Mouse (Mus musculus): ENCODE measurements around the gene Zranb1. TPM values are rescaled to one million over a fixed set of nuclear protein-coding genes. Genes with fewer than 3 reads are reported as not detected.

Zranb1 gene
- polyA plus RNA-seq, 1 experiment, result 29.9 TPM

- H3K9ac ChIP-seq (ENCODE audit: low read depth, poor library complexity, severe bottlenecking), result no peak overlapping the region
- no peaks in the 10 kb centered on the region for H3K9me3 ChIP-seq (replicated peaks; ENCODE audit: control insufficient read depth, insufficient read depth, low read length, poor library complexity, severe bottlenecking)
- H3K27me3 ChIP-seq (ENCODE audit: control insufficient read depth, insufficient read depth, low read length, poor library complexity, severe bottlenecking), result no peaks in the 10 kb centered on the region
- TF ChIP-seq EP300 (IDR thresholded peaks at IDR 0.05; ENCODE audit: insufficient read depth, low read depth, low read length) (no peak), CTCF (IDR thresholded peaks at IDR 0.05; ENCODE audit: low read depth, low read length) (no peak), POLR2A (IDR thresholded peaks at IDR 0.05; ENCODE audit: insufficient read depth, low read length) (no peak)
- peaks cover 30% of the 10 kb centered on the region for H3K36me3 ChIP-seq (ENCODE audit: control insufficient read depth, insufficient read depth, low read length, poor library complexity, severe bottlenecking)
- H3K4me3 ChIP-seq (ENCODE audit: low read depth, low read length), result no peak overlapping the region
- peaks cover 14% of the 10 kb centered on the region for H3K4me1 ChIP-seq (ENCODE audit: control insufficient read depth, insufficient read depth, low read length)
- no peak overlapping the region for H3K27ac ChIP-seq (ENCODE audit: insufficient read depth, low read length)
Observed at GRCm38 (mm10) chr7:133024694-133025093, 93.8 kb downstream of the Zranb1 start.

- Histone ChIP-seq H3K36me3 (ENCODE audit: control insufficient read depth, insufficient read depth, low read length, poor library complexity, severe bottlenecking) (peaks cover 43% of the 10 kb centered on the region), H3K9ac (ENCODE audit: low read depth, poor library complexity, severe bottlenecking) (no peak overlapping the region), H3K27me3 (ENCODE audit: control insufficient read depth, insufficient read depth, low read length, poor library complexity, severe bottlenecking) (no peaks in the 10 kb centered on the region), H3K27ac (ENCODE audit: insufficient read depth, low read length) (no peak overlapping the region), H3K9me3 (replicated peaks; ENCODE audit: control insufficient read depth, insufficient read depth, low read length, poor library complexity, severe bottlenecking) (no peaks in the 10 kb centered on the region), H3K4me3 (ENCODE audit: low read depth, low read length) (no peak overlapping the region), H3K4me1 (ENCODE audit: control insufficient read depth, insufficient read depth, low read length) (peaks cover 8% of the 10 kb centered on the region)
- TF ChIP-seq EP300 (IDR thresholded peaks at IDR 0.05; ENCODE audit: insufficient read depth, low read depth, low read length) (no peak), POLR2A (IDR thresholded peaks at IDR 0.05; ENCODE audit: insufficient read depth, low read length) (no peak), CTCF (IDR thresholded peaks at IDR 0.05; ENCODE audit: low read depth, low read length) (no peak)
Observed at GRCm38 (mm10) chr7:133027930-133028329, 97.0 kb downstream of the Zranb1 start.

- H3K36me3 ChIP-seq (ENCODE audit: control insufficient read depth, insufficient read depth, low read length, poor library complexity, severe bottlenecking), result peaks cover 36% of the 10 kb centered on the region
- no peak overlapping the region for H3K9ac ChIP-seq (ENCODE audit: low read depth, poor library complexity, severe bottlenecking)
- no peak overlapping the region for H3K4me3 ChIP-seq (ENCODE audit: low read depth, low read length)
- H3K27ac ChIP-seq (ENCODE audit: insufficient read depth, low read length), result no peak overlapping the region
- H3K9me3 ChIP-seq (replicated peaks; ENCODE audit: control insufficient read depth, insufficient read depth, low read length, poor library complexity, severe bottlenecking), result no peaks in the 10 kb centered on the region
- TF ChIP-seq EP300 (IDR thresholded peaks at IDR 0.05; ENCODE audit: insufficient read depth, low read depth, low read length) (no peak), POLR2A (IDR thresholded peaks at IDR 0.05; ENCODE audit: insufficient read depth, low read length) (no peak), CTCF (IDR thresholded peaks at IDR 0.05; ENCODE audit: low read depth, low read length) (no peak)
- peaks cover 8% of the 10 kb centered on the region for H3K4me1 ChIP-seq (ENCODE audit: control insufficient read depth, insufficient read depth, low read length)
- H3K27me3 ChIP-seq (ENCODE audit: control insufficient read depth, insufficient read depth, low read length, poor library complexity, severe bottlenecking), result no peaks in the 10 kb centered on the region
Observed at GRCm38 (mm10) chr7:133029004-133029403, 98.1 kb downstream of the Zranb1 start.

DNA sequence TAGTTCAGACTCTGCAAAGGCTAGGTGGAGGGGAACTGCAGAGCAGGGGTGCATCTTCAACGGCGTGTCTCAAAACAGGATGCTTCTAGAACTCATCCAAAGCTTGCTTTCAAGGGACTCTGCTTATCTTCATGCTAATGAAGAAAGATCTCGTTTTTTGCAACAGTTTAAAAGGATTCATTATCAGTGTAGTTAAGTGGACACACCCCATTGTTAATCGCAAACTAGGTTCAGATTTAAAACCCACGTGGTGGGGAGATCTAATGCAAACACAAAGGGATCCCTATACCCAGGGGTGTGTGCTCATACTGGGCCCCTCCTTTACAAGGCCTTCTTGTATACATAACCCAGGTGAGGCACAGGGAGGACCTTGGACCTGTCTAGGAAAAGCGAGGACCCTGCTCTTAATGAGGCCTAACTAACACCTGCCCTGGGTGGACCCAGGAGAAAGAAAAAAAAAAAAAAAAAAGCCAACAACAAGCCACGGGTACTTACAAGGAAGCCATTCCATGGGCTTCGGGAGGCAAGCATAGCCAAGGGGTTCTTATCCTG, 98.6 kb downstream of the Zranb1 start:
- Histone ChIP-seq H3K36me3 (ENCODE audit: control insufficient read depth, insufficient read depth, low read length, poor library complexity, severe bottlenecking) (peaks cover 34% of the 10 kb centered on the region), H3K4me1 (ENCODE audit: control insufficient read depth, insufficient read depth, low read length) (peaks cover 8% of the 10 kb centered on the region), H3K9ac (ENCODE audit: low read depth, poor library complexity, severe bottlenecking) (no peak overlapping the region), H3K9me3 (replicated peaks; ENCODE audit: control insufficient read depth, insufficient read depth, low read length, poor library complexity, severe bottlenecking) (no peaks in the 10 kb centered on the region), H3K27me3 (ENCODE audit: control insufficient read depth, insufficient read depth, low read length, poor library complexity, severe bottlenecking) (no peaks in the 10 kb centered on the region), H3K27ac (ENCODE audit: insufficient read depth, low read length) (no peak overlapping the region), H3K4me3 (ENCODE audit: low read depth, low read length) (no peak overlapping the region)
- TF ChIP-seq CTCF (IDR thresholded peaks at IDR 0.05; ENCODE audit: low read depth, low read length), result no peak

DNA sequence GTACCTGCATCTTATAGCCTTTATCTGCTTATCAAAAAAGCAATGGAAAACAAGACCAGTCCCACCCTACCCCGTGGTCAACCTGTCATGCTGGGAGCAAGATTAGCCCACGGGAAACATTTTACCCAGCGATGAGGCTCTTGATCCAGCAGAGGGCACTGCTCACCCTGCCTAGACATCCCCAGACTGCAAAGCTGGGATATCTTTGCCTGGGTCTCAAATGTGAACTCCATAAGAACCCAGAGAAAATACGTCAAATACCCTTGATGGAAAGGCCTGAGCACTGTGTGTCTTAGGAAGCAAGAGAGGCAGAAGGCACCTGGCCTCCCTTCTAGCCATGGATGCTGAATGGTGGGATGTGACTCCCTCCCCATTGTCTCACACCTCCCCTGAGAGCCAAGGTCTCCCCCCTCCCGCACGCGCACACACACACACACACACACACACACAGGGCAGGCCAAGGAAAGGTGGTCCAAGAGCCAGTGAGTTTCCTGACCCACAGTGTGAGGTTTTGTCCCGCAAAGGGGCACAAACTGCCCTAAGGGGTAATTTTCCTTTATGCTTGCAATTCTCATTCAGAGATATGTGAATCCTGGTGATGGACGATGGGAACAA, 101.8 kb downstream of the Zranb1 start:
- Histone ChIP-seq H3K27me3 (ENCODE audit: control insufficient read depth, insufficient read depth, low read length, poor library complexity, severe bottlenecking) (no peaks in the 10 kb centered on the region), H3K4me3 (ENCODE audit: low read depth, low read length) (no peak overlapping the region), H3K27ac (ENCODE audit: insufficient read depth, low read length) (no peak overlapping the region), H3K9me3 (replicated peaks; ENCODE audit: control insufficient read depth, insufficient read depth, low read length, poor library complexity, severe bottlenecking) (no peaks in the 10 kb centered on the region), H3K36me3 (ENCODE audit: control insufficient read depth, insufficient read depth, low read length, poor library complexity, severe bottlenecking) (peaks cover 26% of the 10 kb centered on the region), H3K9ac (ENCODE audit: low read depth, poor library complexity, severe bottlenecking) (no peak overlapping the region), H3K4me1 (ENCODE audit: control insufficient read depth, insufficient read depth, low read length) (peaks cover 12% of the 10 kb centered on the region)
- TF ChIP-seq EP300 (IDR thresholded peaks at IDR 0.05; ENCODE audit: insufficient read depth, low read depth, low read length), result no peak
- TF ChIP-seq CTCF (IDR thresholded peaks at IDR 0.05; ENCODE audit: low read depth, low read length), result peak; percentile 78
- no peak for TF ChIP-seq POLR2A (IDR thresholded peaks at IDR 0.05; ENCODE audit: insufficient read depth, low read length)

GRCm38 (mm10) chr7:133035901-133036300, 105.0 kb downstream of the Zranb1 start:
- Histone ChIP-seq H3K4me1 (ENCODE audit: control insufficient read depth, insufficient read depth, low read length) (peaks cover 16% of the 10 kb centered on the region), H3K27ac (ENCODE audit: insufficient read depth, low read length) (no peak overlapping the region), H3K36me3 (ENCODE audit: control insufficient read depth, insufficient read depth, low read length, poor library complexity, severe bottlenecking) (peaks cover 14% of the 10 kb centered on the region), H3K9ac (ENCODE audit: low read depth, poor library complexity, severe bottlenecking) (no peak overlapping the region), H3K27me3 (ENCODE audit: control insufficient read depth, insufficient read depth, low read length, poor library complexity, severe bottlenecking) (no peaks in the 10 kb centered on the region), H3K9me3 (replicated peaks; ENCODE audit: control insufficient read depth, insufficient read depth, low read length, poor library complexity, severe bottlenecking) (no peaks in the 10 kb centered on the region), H3K4me3 (ENCODE audit: low read depth, low read length) (no peak overlapping the region)
- TF ChIP-seq CTCF (IDR thresholded peaks at IDR 0.05; ENCODE audit: low read depth, low read length) (no peak), POLR2A (IDR thresholded peaks at IDR 0.05; ENCODE audit: insufficient read depth, low read length) (no peak), EP300 (IDR thresholded peaks at IDR 0.05; ENCODE audit: insufficient read depth, low read depth, low read length) (no peak)

Other genes with a start within 250 kb of the Zranb1 start
- gene Fam53b, start 117.3 kb upstream of the Zranb1 start, polyA plus RNA-seq (2011; ENCODE audit: insufficient read depth, insufficient read length, low read depth, missing spikeins), result 10.0 and 10.4 TPM in 2 replicates
- 39.4 and 43.0 TPM in 2 replicates for gene Eef1akmt2, start 78.5 kb upstream of the Zranb1 start, polyA plus RNA-seq (2011; ENCODE audit: insufficient read depth, insufficient read length, low read depth, missing spikeins)
- 43.4 and 44.7 TPM in 2 replicates for gene Abraxas2, start 71.9 kb upstream of the Zranb1 start, polyA plus RNA-seq (2011; ENCODE audit: insufficient read depth, insufficient read length, low read depth, missing spikeins)
- 31.6 and 34.8 TPM in 2 replicates for gene Fgfr2, start 192.2 kb downstream of the Zranb1 start, polyA plus RNA-seq (2011; ENCODE audit: insufficient read depth, insufficient read length, low read depth, missing spikeins)
- 218 and 252 TPM in 2 replicates for gene Ctbp2, start 193.2 kb downstream of the Zranb1 start, polyA plus RNA-seq (2011; ENCODE audit: insufficient read depth, insufficient read length, low read depth, missing spikeins)